Mouse (Mus musculus) hematopoietic stem cell, adult 5-6 weeks (primary cell): Measurements from ENCODE around the gene Flot1. TPM values are rescaled to one million over a fixed set of nuclear protein-coding genes. Genes with fewer than 3 reads are reported as not detected.
A peak's percentile ranks its signal among the peaks of the same experiment; 100 is the strongest.

Experiments
- ATAC-seq, 2 experiments: fragments of 125-278 bp in 1 of 2; replicated peaks in 1 of 2; 2 replicates each; pipeline ENCODE4 v1.8.0; 2016 to 2017; ENCODE audit warnings: inconsistent platforms in 2 of 2, mild to moderate bottlenecking in 2 of 2, moderate number of reproducible peaks in 2 of 2, low read depth in 1 of 2, moderate TSS enrichment in 1 of 2; ENCODE audit not compliant: low FRiP score in 2 of 2, poor library complexity in 2 of 2, severe bottlenecking in 2 of 2, insufficient read depth in 1 of 2, low TSS enrichment in 1 of 2
- total RNA-seq: library from RNA; stranded (forward); fragments of 172-1452, 232-1000 nt; gene quantifications from 2 replicates; pipeline ENCODE4 v1.2.3, GENCODE M21; 2017

Gene Flot1
- total RNA-seq, 1 experiment from 2014 or later: 140 TPM

GRCm38 (mm10) chr17:35848112-35848511 is 25.1 kb downstream of the Flot1 start:
- peak in 1 of 2 experiments; percentile 36; a peak in 2 of 4 replicates for ATAC-seq

- ATAC-seq: no peak; a peak in 1 of 4 replicates
Measured at GRCm38 (mm10) chr17:35850974-35851373, 27.9 kb downstream of the Flot1 start.

GRCm38 (mm10) chr17:35859371-35859770 is 36.3 kb downstream of the Flot1 start:
- ATAC-seq: no peak

- no peak for ATAC-seq
Measured at GRCm38 (mm10) chr17:35859835-35860234, 36.8 kb downstream of the Flot1 start.

- ATAC-seq: no peak
Measured at GRCm38 (mm10) chr17:35860831-35861197, 37.8 kb downstream of the Flot1 start.

GRCm38 (mm10) chr17:35861198-35861857 is 38.3 kb downstream of the Flot1 start, which contains the start of gene Nrm:
Gene Nrm (plus strand): TSS chr17:35861318.
- ATAC-seq: peak; percentile 71 to 90

- ATAC-seq: no peak
Measured at GRCm38 (mm10) chr17:35864832-35865353, 41.9 kb downstream of the Flot1 start.

- ATAC-seq: no peak
Measured at GRCm38 (mm10) chr17:35865481-35866280, 42.7 kb downstream of the Flot1 start, which contains the start of gene Ppp1r18. Gene Ppp1r18 (plus strand): TSS chr17:35865593.

- no peak for ATAC-seq
Measured at GRCm38 (mm10) chr17:35866281-35866831, 43.3 kb downstream of the Flot1 start.

- ATAC-seq: no peak
Measured at GRCm38 (mm10) chr17:35866911-35867890, 44.2 kb downstream of the Flot1 start.

- 0 out of 4 replicates have a peak, but pooled peaks of 1 of the 2 experiments have one; percentile 4 for ATAC-seq
Measured at GRCm38 (mm10) chr17:35868165-35868820, 45.3 kb downstream of the Flot1 start.

- no peak for ATAC-seq
Measured at GRCm38 (mm10) chr17:35868961-35869345, 45.9 kb downstream of the Flot1 start.

GRCm38 (mm10) chr17:35869346-35870067 is 46.5 kb downstream of the Flot1 start:
- ATAC-seq: no peak

- ATAC-seq: peak; percentile 75 to 76
Measured at GRCm38 (mm10) chr17:35870151-35870883, 47.3 kb downstream of the Flot1 start.

GRCm38 (mm10) chr17:35870884-35871696 is 48.1 kb downstream of the Flot1 start:
- ATAC-seq: no peak
